Mouse (Mus musculus): Measurements from ENCODE around the gene Sertad4. TPM values are rescaled to one million over a fixed set of nuclear protein-coding genes. Genes with fewer than 3 reads are reported as not detected.

Sertad4 gene
- polyA plus RNA-seq (2014; fragmentation: Nextera tagmentation; extraction: Ambion mirVana): 24.5 and 29.2 TPM in 2 replicates

GRCm38 (mm10) chr1:192855474-192856230 is at the start of gene Sertad4:
Sertad4 (minus strand) TSS chr1:192855756.
- H3K4me3 ChIP-seq (ENCODE audit: low read depth, low read length): peak within 1 kb of the TSS; percentile 89
- H3K36me3 ChIP-seq (ENCODE audit: control insufficient read depth, insufficient read depth, low read length): no peaks in the 10 kb centered on the region
- H3K9me3 ChIP-seq (ENCODE audit: control insufficient read depth, low read length): no peaks in the 10 kb centered on the region
- peaks cover 36% of the 10 kb centered on the region for H3K4me1 ChIP-seq (ENCODE audit: control insufficient read depth, insufficient read depth, low read length)
- H3K4me2 ChIP-seq (ENCODE audit: low read depth, low read length): peak within 1 kb of the TSS; percentile 80
- ATAC-seq (ENCODE audit: low read depth): peak; percentile 65
- H3K27me3 ChIP-seq (ENCODE audit: control insufficient read depth, insufficient read depth, low read length): peaks cover 5% of the 10 kb centered on the region; the same call in 1 of the 2 replicates
- under 1% methylated on average over 68 of the region's 75 CpGs for WGBS
- H3K27ac ChIP-seq (ENCODE audit: low read depth, low read length): peak within 1 kb of the TSS; percentile 98
- H3K9ac ChIP-seq (replicated peaks; ENCODE audit: low read depth, low read length): peak within 1 kb of the TSS; percentile 95

DNA sequence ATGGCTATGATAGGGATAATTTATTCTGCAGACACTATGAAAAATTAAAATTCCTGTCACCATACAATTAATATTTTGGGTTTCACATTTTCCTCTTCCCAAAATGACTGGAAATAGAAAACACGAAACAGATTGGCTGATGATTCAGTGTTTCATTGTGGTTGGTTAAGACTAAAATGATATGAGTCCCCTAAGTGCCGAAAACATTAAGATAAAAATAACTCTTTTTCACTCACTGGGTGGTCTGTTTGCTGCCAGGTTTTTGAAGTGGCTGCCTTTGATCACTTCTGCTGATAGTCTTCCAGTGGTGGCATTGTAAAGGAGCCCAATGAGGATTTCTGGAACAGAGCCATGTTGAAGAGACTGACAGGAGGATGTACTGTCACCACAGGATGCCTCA is 46.0 kb upstream of the Sertad4 start:
- H3K9ac ChIP-seq (replicated peaks; ENCODE audit: low read depth, low read length): no peak overlapping the region
- no peak overlapping the region for H3K4me3 ChIP-seq (ENCODE audit: low read depth, low read length)
- no peak overlapping the region for H3K4me2 ChIP-seq (ENCODE audit: low read depth, low read length)
- no peaks in the 10 kb centered on the region for H3K36me3 ChIP-seq (ENCODE audit: control insufficient read depth, insufficient read depth, low read length)
- H3K9me3 ChIP-seq (ENCODE audit: control insufficient read depth, low read length): no peaks in the 10 kb centered on the region
- no peak for ATAC-seq (ENCODE audit: low read depth)
- 70% methylated on average over 2 of the region's 2 CpGs for WGBS
- H3K4me1 ChIP-seq (ENCODE audit: control insufficient read depth, insufficient read depth, low read length): no peaks in the 10 kb centered on the region
- H3K27ac ChIP-seq (ENCODE audit: low read depth, low read length): no peak overlapping the region
- no peaks in the 10 kb centered on the region for H3K27me3 ChIP-seq (ENCODE audit: control insufficient read depth, insufficient read depth, low read length)

GRCm38 (mm10) chr1:192900913-192901312 is 45.4 kb upstream of the Sertad4 start:
- no peak overlapping the region for H3K9ac ChIP-seq (replicated peaks; ENCODE audit: low read depth, low read length)
- H3K9me3 ChIP-seq (ENCODE audit: control insufficient read depth, low read length): no peaks in the 10 kb centered on the region
- H3K27ac ChIP-seq (ENCODE audit: low read depth, low read length): no peak overlapping the region
- H3K27me3 ChIP-seq (ENCODE audit: control insufficient read depth, insufficient read depth, low read length): no peaks in the 10 kb centered on the region
- no peak overlapping the region for H3K4me2 ChIP-seq (ENCODE audit: low read depth, low read length)
- no peaks in the 10 kb centered on the region for H3K36me3 ChIP-seq (ENCODE audit: control insufficient read depth, insufficient read depth, low read length)
- no peak overlapping the region for H3K4me3 ChIP-seq (ENCODE audit: low read depth, low read length)
- ATAC-seq (ENCODE audit: low read depth): no peak
- 51% methylated on average over 3 of the region's 3 CpGs for WGBS
- H3K4me1 ChIP-seq (ENCODE audit: control insufficient read depth, insufficient read depth, low read length): no peaks in the 10 kb centered on the region

DNA sequence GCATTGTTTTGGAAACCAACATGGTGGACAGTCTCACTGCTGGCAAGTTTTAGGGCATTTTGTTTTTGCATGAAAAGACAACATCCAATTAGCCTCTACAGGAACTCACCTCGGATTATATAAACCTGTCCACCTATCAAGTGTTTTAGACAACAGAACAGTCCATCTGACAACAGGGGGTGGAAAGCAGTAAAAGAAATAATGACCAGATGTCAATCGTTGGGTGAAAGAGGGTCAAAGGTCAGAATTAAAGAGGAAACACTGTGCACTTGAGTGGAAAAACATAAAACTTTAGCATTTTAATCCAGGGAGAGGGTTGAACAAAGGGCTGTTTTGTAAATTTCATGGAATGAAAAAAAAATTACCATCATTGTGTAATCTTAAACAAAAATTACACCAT is 43.2 kb upstream of the Sertad4 start:
- Histone ChIP-seq H3K4me3 (ENCODE audit: low read depth, low read length) (no peak overlapping the region), H3K9ac (replicated peaks; ENCODE audit: low read depth, low read length) (no peak overlapping the region), H3K4me1 (ENCODE audit: control insufficient read depth, insufficient read depth, low read length) (no peaks in the 10 kb centered on the region), H3K9me3 (ENCODE audit: control insufficient read depth, low read length) (no peaks in the 10 kb centered on the region), H3K4me2 (ENCODE audit: low read depth, low read length) (no peak overlapping the region), H3K36me3 (ENCODE audit: control insufficient read depth, insufficient read depth, low read length) (no peaks in the 10 kb centered on the region), H3K27ac (ENCODE audit: low read depth, low read length) (no peak overlapping the region), H3K27me3 (ENCODE audit: control insufficient read depth, insufficient read depth, low read length) (no peaks in the 10 kb centered on the region)
- 16% methylated on average over 2 of the region's 2 CpGs for WGBS
- no peak for ATAC-seq (ENCODE audit: low read depth)

GRCm38 (mm10) chr1:192897218-192897617 is 41.7 kb upstream of the Sertad4 start:
- ATAC-seq (ENCODE audit: low read depth): no peak
- WGBS: 69% methylated on average over 10 of the region's 10 CpGs
- no peaks in the 10 kb centered on the region for H3K27me3 ChIP-seq (ENCODE audit: control insufficient read depth, insufficient read depth, low read length)
- H3K4me1 ChIP-seq (ENCODE audit: control insufficient read depth, insufficient read depth, low read length): no peaks in the 10 kb centered on the region
- H3K27ac ChIP-seq (ENCODE audit: low read depth, low read length): no peak overlapping the region
- H3K4me3 ChIP-seq (ENCODE audit: low read depth, low read length): no peak overlapping the region
- no peaks in the 10 kb centered on the region for H3K9me3 ChIP-seq (ENCODE audit: control insufficient read depth, low read length)
- no peak overlapping the region for H3K4me2 ChIP-seq (ENCODE audit: low read depth, low read length)
- H3K36me3 ChIP-seq (ENCODE audit: control insufficient read depth, insufficient read depth, low read length): no peaks in the 10 kb centered on the region
- H3K9ac ChIP-seq (replicated peaks; ENCODE audit: low read depth, low read length): no peak overlapping the region

DNA sequence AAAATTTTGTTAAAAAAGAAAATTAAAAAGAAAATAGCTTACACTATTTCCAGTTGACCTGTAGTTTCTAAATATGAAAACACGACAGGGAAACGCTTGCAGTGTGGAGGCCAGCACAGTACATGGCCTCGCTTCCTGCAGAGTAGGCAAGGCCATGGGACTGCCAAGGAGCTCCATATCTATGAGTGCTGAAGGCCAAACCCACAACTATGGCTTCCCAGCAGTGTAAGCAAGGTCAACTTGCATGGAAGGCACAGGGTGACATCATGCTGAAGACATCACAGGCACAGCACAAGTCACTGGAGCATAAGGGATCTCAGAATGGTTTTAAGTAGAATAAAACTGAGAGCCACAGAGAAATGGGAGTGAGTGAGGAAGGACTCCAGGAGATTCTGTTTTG is 40.5 kb upstream of the Sertad4 start:
- WGBS: 95% methylated on average over 3 of the region's 3 CpGs
- no peak overlapping the region for H3K27ac ChIP-seq (ENCODE audit: low read depth, low read length)
- no peak overlapping the region for H3K4me3 ChIP-seq (ENCODE audit: low read depth, low read length)
- no peaks in the 10 kb centered on the region for H3K36me3 ChIP-seq (ENCODE audit: control insufficient read depth, insufficient read depth, low read length)
- no peak overlapping the region for H3K4me2 ChIP-seq (ENCODE audit: low read depth, low read length)
- H3K4me1 ChIP-seq (ENCODE audit: control insufficient read depth, insufficient read depth, low read length): no peaks in the 10 kb centered on the region
- no peaks in the 10 kb centered on the region for H3K27me3 ChIP-seq (ENCODE audit: control insufficient read depth, insufficient read depth, low read length)
- ATAC-seq (ENCODE audit: low read depth): no peak
- H3K9ac ChIP-seq (replicated peaks; ENCODE audit: low read depth, low read length): no peak overlapping the region
- no peaks in the 10 kb centered on the region for H3K9me3 ChIP-seq (ENCODE audit: control insufficient read depth, low read length)

GRCm38 (mm10) chr1:192890716-192891115 is 35.2 kb upstream of the Sertad4 start:
- ATAC-seq (ENCODE audit: low read depth): no peak
- no peaks in the 10 kb centered on the region for H3K4me1 ChIP-seq (ENCODE audit: control insufficient read depth, insufficient read depth, low read length)
- no peak overlapping the region for H3K27ac ChIP-seq (ENCODE audit: low read depth, low read length)
- WGBS: 86% methylated on average over 3 of the region's 3 CpGs
- H3K9me3 ChIP-seq (ENCODE audit: control insufficient read depth, low read length): no peaks in the 10 kb centered on the region
- H3K4me3 ChIP-seq (ENCODE audit: low read depth, low read length): no peak overlapping the region
- H3K9ac ChIP-seq (replicated peaks; ENCODE audit: low read depth, low read length): no peak overlapping the region
- H3K27me3 ChIP-seq (ENCODE audit: control insufficient read depth, insufficient read depth, low read length): no peaks in the 10 kb centered on the region
- no peaks in the 10 kb centered on the region for H3K36me3 ChIP-seq (ENCODE audit: control insufficient read depth, insufficient read depth, low read length)
- H3K4me2 ChIP-seq (ENCODE audit: low read depth, low read length): no peak overlapping the region

DNA sequence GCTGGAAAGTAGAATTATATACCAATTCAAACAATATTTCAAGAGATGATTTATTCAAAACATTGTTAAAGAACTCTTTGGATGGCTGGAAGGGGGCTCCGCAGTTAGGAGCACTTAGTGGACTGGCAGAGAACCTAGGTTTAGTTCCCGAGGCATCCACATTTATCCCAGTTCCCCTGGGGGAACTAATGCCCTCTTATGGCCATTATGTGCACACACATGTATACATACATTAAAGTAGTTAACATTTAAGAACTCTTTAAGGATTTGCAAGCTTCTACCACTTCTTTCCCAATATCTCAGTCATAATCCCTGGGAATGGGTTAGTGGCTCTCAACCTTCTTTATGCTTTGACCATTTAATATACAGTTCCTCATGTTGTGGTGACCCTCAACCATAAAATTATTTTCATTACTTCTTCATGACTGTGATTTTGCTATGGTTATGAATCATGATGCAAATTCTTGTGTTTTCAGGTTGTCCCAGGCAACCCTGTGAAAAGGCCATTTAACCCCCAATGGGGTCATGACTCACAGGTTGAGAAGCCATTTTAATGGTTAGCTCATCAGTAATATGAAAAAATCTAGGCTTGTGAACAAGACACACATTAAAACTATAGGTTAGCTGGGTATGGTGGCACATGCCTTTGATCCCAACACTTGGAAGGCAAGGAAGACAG is 27.2 kb upstream of the Sertad4 start:
- Histone ChIP-seq H3K4me1 (ENCODE audit: control insufficient read depth, insufficient read depth, low read length) (no peaks in the 10 kb centered on the region), H3K27ac (ENCODE audit: low read depth, low read length) (no peak overlapping the region), H3K27me3 (ENCODE audit: control insufficient read depth, insufficient read depth, low read length) (no peaks in the 10 kb centered on the region), H3K36me3 (ENCODE audit: control insufficient read depth, insufficient read depth, low read length) (no peaks in the 10 kb centered on the region), H3K9me3 (ENCODE audit: control insufficient read depth, low read length) (no peaks in the 10 kb centered on the region), H3K9ac (replicated peaks; ENCODE audit: low read depth, low read length) (no peak overlapping the region), H3K4me3 (ENCODE audit: low read depth, low read length) (no peak overlapping the region), H3K4me2 (ENCODE audit: low read depth, low read length) (no peak overlapping the region)
- no peak for ATAC-seq (ENCODE audit: low read depth)
- 60% methylated on average over 2 of the region's 2 CpGs for WGBS

DNA sequence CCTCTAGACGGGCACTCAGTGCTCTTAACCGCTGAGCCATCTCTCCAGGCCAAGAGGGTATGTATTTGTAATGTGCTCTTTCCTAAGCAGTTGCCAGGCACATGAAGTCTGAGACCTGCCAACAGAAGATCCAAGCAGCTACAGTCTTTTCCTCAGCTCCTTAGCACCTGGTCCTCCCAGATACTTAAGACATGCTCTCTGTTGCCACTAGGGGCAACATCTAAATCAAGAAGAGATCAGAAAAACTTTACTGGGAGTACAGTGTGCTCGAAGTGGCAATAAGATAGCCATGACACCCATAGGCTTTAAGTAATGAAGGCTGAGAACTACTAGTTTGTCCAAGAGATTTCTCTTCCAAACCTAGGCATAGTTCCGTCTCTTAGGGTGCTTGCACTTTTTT is 24.6 kb upstream of the Sertad4 start:
- ATAC-seq (ENCODE audit: low read depth): no peak
- WGBS: 75% methylated on average over 4 of the region's 4 CpGs
- Histone ChIP-seq H3K4me3 (ENCODE audit: low read depth, low read length) (no peak overlapping the region), H3K27me3 (ENCODE audit: control insufficient read depth, insufficient read depth, low read length) (no peaks in the 10 kb centered on the region), H3K36me3 (ENCODE audit: control insufficient read depth, insufficient read depth, low read length) (no peaks in the 10 kb centered on the region), H3K9me3 (ENCODE audit: control insufficient read depth, low read length) (no peaks in the 10 kb centered on the region), H3K4me2 (ENCODE audit: low read depth, low read length) (no peak overlapping the region), H3K27ac (ENCODE audit: low read depth, low read length) (no peak overlapping the region), H3K4me1 (ENCODE audit: control insufficient read depth, insufficient read depth, low read length) (no peaks in the 10 kb centered on the region), H3K9ac (replicated peaks; ENCODE audit: low read depth, low read length) (no peak overlapping the region)
